Mouse (Mus musculus): ENCODE data around the gene Tvp23a.

Gene Tvp23a

DNA sequence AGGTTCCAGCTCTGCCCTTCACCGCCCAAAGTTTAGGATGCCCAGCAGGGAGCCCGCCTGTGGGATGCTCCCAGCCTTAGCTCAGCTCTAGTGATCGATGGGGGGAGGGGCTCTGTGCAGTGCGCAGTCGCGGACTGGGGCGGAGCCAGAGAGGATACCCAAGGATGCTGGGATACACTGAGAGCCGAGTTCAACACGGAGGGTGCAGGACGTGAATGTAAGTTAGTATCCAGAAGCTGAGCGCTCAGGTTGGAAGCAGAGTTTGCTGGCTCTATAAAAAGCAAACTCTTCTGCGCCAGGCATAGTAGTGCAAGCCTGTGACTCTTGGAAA, at the start of gene Tvp23a:
Gene Tvp23a, minus strand, starts transcription at position 99 of the 331 bp plus-strand sequence.
- peak; percentile 84 for DNase-seq

DNA sequence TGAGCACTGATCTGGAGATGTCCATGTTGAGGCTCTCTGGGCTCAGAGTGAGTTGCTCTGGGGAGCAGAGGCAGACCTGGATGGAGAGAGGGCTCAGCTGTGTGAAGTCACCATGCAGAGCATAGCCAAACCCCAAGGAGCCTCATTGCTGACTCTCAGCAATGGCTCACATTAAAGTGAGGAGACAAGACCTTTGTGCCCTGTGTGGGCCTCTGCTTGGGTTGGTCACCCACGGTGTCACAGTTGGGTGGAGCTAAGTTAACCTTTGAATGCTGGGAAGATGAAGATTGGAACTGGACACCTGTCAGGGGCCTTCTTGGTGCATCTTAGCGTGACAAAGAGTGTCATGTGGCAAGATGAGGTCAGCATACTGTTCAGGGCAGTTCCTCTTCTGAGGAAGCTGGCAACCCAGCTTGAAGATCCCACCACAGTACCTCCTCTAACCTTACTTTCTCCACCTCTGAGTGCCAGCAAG, 48.7 kb upstream of the Tvp23a start:
- DNase-seq, result no peak

GRCm38 (mm10) chr16:10492587-10492986, 45.4 kb upstream of the Tvp23a start:
- no peak for DNase-seq

DNA sequence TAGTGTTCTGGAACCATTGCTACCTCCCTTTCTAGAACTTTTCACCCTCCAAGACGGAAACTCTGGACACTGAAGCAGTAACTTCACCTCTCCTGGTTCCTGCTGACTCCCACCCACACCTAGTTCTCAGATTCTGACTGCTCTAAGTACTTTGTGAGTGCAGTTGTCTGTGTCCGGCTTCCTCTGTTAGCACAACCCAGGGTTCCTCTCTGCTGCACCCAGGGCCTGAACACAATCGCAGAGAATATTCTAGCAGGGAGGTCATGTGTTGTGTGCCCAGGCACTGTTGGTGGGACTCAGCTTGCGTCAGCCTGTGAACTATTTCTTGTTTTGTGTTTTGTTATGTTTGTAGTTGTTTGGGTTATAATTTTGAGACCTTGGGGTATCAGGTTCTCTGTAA, 44.6 kb upstream of the Tvp23a start:
- no peak for DNase-seq

- DNase-seq, result no peak
Measured at GRCm38 (mm10) chr16:10490503-10491150, 43.5 kb upstream of the Tvp23a start.

GRCm38 (mm10) chr16:10489904-10490457, 42.8 kb upstream of the Tvp23a start:
- no peak for DNase-seq

DNA sequence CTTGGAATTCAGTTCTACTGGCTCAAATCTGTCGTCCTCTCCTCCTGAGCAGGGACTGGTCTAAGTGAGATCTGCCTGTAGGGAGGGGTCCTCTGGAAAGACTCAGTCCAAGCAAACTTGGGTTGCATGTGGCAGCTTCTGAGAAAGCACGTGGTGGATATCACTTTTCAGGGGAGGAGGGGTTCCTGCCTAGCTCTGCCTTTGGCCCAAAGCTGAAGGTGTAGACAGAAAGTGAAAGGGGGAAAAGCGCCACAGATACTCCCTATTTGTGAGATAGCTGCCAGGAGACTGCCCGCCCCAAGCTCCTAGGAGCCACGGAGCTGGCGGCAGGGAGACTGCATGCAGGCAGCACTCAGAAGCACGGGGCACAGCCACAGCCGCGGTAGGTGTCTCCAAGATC, 42.3 kb upstream of the Tvp23a start:
- DNase-seq, result no peak

DNA sequence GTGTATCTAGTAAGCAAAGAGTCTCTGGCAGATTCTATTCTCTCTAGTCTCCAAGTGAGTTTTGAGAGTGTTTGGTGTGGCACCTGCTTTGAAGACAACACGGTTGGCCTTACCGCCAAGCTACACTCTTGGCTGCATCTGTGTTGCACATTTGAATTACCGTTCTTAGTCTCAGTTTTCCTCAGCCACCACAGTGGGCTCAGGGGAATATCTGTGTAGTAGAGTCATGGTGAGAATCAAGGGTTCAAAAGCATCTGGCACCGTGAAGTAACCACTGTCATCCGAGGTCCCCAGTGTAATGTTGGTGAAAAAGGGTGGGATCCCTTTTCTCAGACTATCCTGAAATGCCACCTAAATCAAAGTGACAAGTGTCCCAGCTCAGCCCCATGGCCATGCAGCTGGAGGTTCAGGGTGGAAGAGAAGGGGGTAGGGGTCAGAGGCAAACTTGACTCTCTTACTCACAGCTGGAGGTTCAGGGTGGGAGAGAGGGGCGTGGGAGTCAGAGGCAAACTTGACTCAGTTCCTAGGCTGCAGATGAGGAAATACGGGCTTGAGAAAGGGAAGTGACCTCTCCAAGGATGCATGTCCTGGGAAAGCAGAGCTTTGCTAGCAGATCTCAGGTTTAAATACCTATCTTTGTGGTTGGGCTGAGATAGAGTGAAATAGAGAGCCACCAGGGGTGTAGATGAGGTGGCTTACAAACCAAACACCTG, 41.8 kb upstream of the Tvp23a start:
- no peak for DNase-seq

DNA sequence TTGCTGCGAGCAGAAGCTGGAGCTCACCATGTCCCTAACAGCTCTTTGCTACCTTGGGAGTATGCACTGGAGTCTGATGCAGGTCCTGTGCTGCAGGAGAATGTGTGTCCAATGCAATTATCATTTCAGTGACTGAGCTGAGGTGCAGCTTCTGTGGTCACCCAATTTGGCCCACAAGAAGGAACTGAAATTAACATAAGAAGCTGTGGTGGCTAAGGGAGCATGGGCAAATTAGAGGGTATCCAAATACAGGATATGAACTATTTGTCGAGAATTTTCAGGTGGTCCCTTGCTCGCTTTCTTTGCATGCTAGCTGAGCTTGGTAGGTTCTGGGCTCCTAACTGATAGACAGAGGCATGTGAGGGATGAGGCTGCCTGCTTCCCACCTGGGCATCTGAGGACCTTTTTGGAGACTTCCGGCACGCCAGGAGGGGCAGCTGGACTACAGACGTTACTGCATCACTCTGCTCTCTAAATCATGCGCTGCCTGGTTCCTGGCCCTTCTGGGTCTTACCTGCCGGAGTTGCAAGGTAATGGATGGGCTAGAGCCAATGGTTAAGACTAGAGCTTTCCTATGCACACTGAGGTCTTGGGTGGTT, 40.8 kb upstream of the Tvp23a start:
- no peak for DNase-seq

DNA sequence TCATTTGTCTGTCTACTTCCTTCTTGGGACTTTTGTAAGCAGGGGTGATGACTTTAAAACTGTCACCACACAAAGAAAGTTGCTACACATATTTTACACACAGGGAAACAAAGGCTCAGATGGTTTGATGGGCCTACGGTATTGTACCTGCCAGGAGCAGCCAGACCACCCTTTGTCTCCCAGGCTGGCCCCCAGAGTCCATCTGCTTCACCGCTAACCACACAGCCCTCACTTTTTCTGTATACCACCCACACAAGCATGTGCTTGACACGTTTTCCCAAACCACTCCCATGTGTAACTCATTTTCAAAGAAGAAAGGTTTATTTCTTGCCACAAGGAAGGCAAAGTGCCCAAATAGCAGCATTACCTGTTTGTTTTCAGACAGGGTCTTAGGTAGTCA, 39.8 kb upstream of the Tvp23a start:
- DNase-seq, result no peak

GRCm38 (mm10) chr16:10482343-10482742, 35.2 kb upstream of the Tvp23a start:
- DNase-seq, result no peak

- no peak for DNase-seq
Measured at GRCm38 (mm10) chr16:10479857-10480256, 32.7 kb upstream of the Tvp23a start, which contains the start of gene Ciita. Gene Ciita, plus strand, starts transcription at chr16:10480059.

DNA sequence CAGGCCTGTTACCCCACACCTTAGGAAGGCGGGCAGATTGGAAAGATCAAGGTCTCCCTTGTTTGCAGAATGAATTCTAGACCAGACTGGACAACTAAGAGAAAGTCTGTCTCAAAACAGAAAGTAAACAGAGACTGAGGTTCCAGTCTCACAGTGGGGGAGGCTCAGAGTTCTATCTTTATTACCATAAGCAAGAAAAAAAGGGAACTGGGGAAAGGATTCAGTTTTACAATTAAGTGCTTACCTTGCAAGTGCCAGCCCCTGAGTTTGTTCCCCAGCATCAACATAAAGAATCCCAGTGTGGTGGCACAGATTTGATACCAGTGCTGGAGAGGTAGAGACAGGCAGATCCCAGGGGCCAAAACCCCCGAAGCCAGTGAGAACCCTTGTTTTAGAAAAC, 28.8 kb upstream of the Tvp23a start:
- DNase-seq, result no peak

DNA sequence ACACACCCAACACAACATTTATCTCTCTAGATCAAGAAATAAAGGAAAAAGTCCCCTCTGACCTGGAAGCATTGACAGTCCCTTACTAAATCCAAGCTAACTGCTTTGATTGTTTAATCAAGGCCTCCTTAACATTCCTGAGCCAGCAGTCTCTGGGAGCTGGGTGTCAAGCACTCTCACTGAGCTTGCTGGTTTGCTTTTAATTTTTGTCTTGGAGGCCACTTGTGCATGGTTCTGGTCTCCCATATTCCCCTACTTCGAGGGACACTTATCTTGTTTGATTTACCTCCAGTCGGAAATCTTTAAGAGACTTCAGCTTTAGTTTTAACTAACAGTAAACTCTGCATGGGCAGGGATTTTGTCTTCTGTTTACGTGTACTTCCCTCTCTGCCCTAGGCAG, 27.8 kb upstream of the Tvp23a start:
- DNase-seq, result no peak

- no peak for DNase-seq
Measured at GRCm38 (mm10) chr16:10471950-10472349, 24.8 kb upstream of the Tvp23a start.

- no peak for DNase-seq
Measured at GRCm38 (mm10) chr16:10468201-10468600, 21.0 kb upstream of the Tvp23a start.

DNA sequence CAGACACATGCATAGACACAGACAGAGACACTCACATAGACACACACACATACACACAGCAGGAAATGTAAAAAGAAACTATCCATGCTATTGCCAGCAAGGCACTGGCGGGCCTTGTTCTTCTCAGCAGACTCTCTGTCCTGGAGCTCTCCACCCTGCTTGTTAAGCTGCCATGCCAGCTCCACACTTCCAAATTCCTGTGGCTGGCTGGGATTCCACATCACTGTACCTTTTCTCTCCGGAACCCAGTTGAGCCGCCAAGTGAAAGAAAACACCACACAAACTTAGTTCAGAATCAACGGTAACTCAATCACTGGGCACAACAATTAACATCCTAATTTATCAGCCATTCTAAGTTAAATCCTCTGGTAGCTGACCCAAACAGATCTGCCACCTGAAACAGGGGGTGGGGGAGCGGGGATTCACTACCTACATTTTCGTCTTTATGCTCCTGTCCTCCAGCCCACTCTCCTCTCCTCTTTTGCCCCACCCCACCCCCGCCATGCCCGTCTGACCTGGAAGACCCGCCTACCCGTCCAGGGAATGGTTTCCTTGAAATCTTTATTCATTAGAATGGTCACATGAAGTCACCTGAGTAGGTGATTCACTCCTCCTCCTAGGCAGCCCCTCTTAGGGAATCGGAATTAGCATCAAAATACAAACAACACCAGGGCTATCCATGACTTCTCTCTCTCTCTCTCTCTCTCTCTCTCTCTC, 20.4 kb upstream of the Tvp23a start:
- DNase-seq, result no peak

DNA sequence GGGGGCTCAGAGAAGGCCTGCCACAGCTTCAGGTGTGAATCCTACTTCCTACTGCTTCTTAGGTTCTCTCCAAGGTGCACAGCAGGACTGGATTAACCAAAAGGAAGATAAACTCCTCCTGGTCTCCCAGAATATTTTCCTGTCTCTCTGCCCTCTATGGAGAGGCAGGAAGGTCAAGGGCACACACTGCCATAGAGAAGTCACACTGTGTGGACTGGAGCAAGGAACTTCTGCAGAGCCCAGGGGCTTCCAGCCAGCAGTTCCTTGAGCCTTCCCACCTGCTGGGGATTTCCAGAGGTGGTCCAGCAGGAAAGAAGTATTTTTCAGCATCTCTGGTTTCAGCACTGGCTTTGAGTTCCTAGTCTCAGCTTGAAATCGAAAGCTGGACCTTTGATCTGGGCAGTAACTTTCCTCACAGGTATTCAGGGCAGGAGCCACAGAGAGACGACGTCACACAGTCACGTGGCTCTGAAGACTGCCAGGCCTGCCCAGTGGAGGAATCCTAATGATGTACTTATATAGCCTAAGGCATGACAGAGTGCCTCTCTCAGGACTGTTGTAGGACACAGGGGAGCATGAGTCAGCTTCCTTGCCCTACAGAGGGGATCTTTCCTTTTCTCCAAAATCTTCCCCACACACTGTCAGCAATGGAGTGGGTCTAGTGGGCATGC, 18.0 kb upstream of the Tvp23a start:
- DNase-seq, result no peak

- DNase-seq, result no peak
Measured at GRCm38 (mm10) chr16:10461178-10461577, 14.0 kb upstream of the Tvp23a start.

- DNase-seq, result no peak
Measured at GRCm38 (mm10) chr16:10460188-10460587, 13.0 kb upstream of the Tvp23a start.

GRCm38 (mm10) chr16:10454583-10454974, 7.4 kb upstream of the Tvp23a start:
- DNase-seq, result no peak

DNA sequence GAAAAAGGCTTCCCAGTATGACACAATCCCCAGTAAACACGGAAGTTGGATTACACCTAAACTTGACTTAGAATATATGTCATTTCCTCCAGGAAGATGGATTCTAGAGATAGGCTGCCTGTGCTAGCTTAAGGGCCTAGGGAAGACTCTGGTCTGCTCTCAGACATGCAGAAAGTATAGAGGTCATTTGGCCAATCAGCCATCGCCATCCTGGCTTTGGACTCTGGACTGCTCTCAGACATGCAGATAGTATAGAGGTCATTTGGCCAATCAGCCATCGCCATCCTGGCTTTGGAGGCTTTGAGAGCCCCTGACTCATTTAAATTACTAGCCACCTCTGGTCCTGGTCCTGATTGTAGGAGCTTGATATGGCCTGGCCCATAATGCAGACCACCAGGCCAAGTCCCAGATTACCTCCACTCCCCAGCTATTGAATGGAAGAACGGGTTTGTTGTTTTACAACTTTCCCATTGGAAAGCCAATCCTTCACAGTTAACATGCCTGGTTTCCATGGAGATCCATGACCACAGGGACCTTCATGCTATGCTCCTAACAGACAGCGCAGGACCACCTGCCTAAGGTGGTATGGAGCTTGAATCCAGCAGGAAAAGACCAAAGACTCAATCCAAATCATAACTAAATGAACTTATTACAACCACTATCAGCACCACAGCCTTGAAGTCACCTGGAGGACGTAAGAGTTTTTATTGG, 6.9 kb upstream of the Tvp23a start:
- DNase-seq, result no peak

Data from cerebellum, adult 8-10 months (tissue).